Comparison of ENCODE assay signal across 16 mouse cellular contexts in genomic region chr9:21951977-21952376, GRCm38 (mm10). TPM values are rescaled to one million over a fixed set of nuclear protein-coding genes. Genes with fewer than 3 reads are reported as not detected.
DNase-seq lines count a peak whose midpoint lies in the region; ATAC-seq and TF ChIP-seq lines count a peak whose summit lies in the region.
"Had no signal": no experiment of that assay in that cellular context is flagged by ENCODE, and none has a peak within 500 bp of the region (broad histone marks: within the 10 kb centered on the region; RNA-seq: fewer than 3 reads in every experiment).

No protein-coding gene starts in this region.

- TF ChIP-seq CTCF in forebrain, postnatal 0 days (IDR thresholded peaks at IDR 0.05; ENCODE audit: low read depth) = peak; percentile 62
- peak; percentile 55 for TF ChIP-seq CTCF in lung, embryonic 14.5 days (IDR thresholded peaks at IDR 0.05; ENCODE audit: low read depth)
- peak; percentile 47 for TF ChIP-seq CTCF in E14TG2a.4 (conservative IDR thresholded peaks at IDR 0.05; ENCODE audit: low read length)
- peak; percentile 84 for TF ChIP-seq CTCF in liver, embryonic 14.5 days (IDR thresholded peaks at IDR 0.05; ENCODE audit: low read depth)

- H3K4me3 ChIP-seq in forebrain, postnatal 0 days (ENCODE audit: low read depth, low read length) = no peak overlapping the region
- no peak overlapping the region for H3K4me3 ChIP-seq in forebrain, embryonic 12.5 days (replicated peaks)
- H3K4me3 ChIP-seq in lung, embryonic 14.5 days (ENCODE audit: low read depth, low read length) = no peak overlapping the region
- H3K4me3 ChIP-seq in E14TG2a.4 (replicated peaks; ENCODE audit: low read length) = no peak overlapping the region
- H3K4me3 ChIP-seq in liver, embryonic 14.5 days (ENCODE audit: insufficient read depth in 1 of 2, low read depth in 2 of 2, low read length in 2 of 2) = no peak overlapping the region
- H3K4me3 ChIP-seq in forebrain, embryonic 11.5 days (ENCODE audit: low read depth, low read length) = no peak overlapping the region
- H3K4me3 ChIP-seq: hindbrain, embryonic 15.5 days; liver, embryonic 15.5 days; megakaryocyte, embryonic 14.5 days; myocyte had no signal

- no peak overlapping the region for H3K9ac ChIP-seq in forebrain, postnatal 0 days
- no peak overlapping the region for H3K9ac ChIP-seq in forebrain, embryonic 12.5 days
- H3K9ac ChIP-seq in lung, embryonic 14.5 days = no peak overlapping the region
- no peak overlapping the region for H3K9ac ChIP-seq in liver, embryonic 14.5 days (replicated peaks)
- no peak overlapping the region for H3K9ac ChIP-seq in forebrain, embryonic 11.5 days (ENCODE audit: low read length)
- H3K9ac ChIP-seq: hindbrain, embryonic 15.5 days; liver, embryonic 15.5 days had no signal

- no peak for TF ChIP-seq EP300 in liver, embryonic 14.5 days (IDR thresholded peaks at IDR 0.05; ENCODE audit: low read depth)

- 82% methylated on average over 3 of the region's 3 CpGs for WGBS in forebrain, postnatal 0 days
- 86% methylated on average over 3 of the region's 3 CpGs for WGBS in forebrain, embryonic 12.5 days
- WGBS in lung, embryonic 14.5 days = 77% methylated on average over 3 of the region's 3 CpGs
- 66% methylated on average over 3 of the region's 3 CpGs for WGBS in liver, embryonic 14.5 days (ENCODE audit: insufficient replicate concordance)
- 93% methylated on average over 3 of the region's 3 CpGs for WGBS in forebrain, embryonic 11.5 days

- H3K4me1 ChIP-seq in forebrain, postnatal 0 days (ENCODE audit: insufficient read depth) = peaks cover 17% of the 10 kb centered on the region
- peaks cover 31% of the 10 kb centered on the region for H3K4me1 ChIP-seq in forebrain, embryonic 12.5 days
- no peaks in the 10 kb centered on the region for H3K4me1 ChIP-seq in lung, embryonic 14.5 days (ENCODE audit: insufficient read depth)
- H3K4me1 ChIP-seq in E14TG2a.4 (replicated peaks; ENCODE audit: low read depth, low read length) = peaks cover 33% of the 10 kb centered on the region
- H3K4me1 ChIP-seq in liver, embryonic 14.5 days (replicated peaks; ENCODE audit: control insufficient read depth in 2 of 2, insufficient read depth in 2 of 2, low read length in 1 of 2) = peaks cover 4 to 8% of the 10 kb centered on the region in 2 experiments
- peaks cover 9% of the 10 kb centered on the region; the same call in 1 of the 2 replicates for H3K4me1 ChIP-seq in forebrain, embryonic 11.5 days (replicated peaks; ENCODE audit: control insufficient read depth, insufficient read depth, low read length)

- H3K27ac ChIP-seq in forebrain, postnatal 0 days (ENCODE audit: low read depth, low read length) = no peak overlapping the region
- no peak overlapping the region for H3K27ac ChIP-seq in forebrain, embryonic 12.5 days
- no peak overlapping the region for H3K27ac ChIP-seq in lung, embryonic 14.5 days (ENCODE audit: low read depth)
- H3K27ac ChIP-seq in liver, embryonic 14.5 days = no peak overlapping the region
- H3K27ac ChIP-seq in forebrain, embryonic 11.5 days (ENCODE audit: low read depth, low read length) = no peak overlapping the region
- H3K27ac ChIP-seq: hindbrain, embryonic 15.5 days; liver, embryonic 15.5 days had no signal

- H3K27me3 ChIP-seq in forebrain, postnatal 0 days (ENCODE audit: insufficient read depth, low read length) = no peaks in the 10 kb centered on the region
- peaks cover 23% of the 10 kb centered on the region for H3K27me3 ChIP-seq in forebrain, embryonic 12.5 days
- no peaks in the 10 kb centered on the region for H3K27me3 ChIP-seq in lung, embryonic 14.5 days (ENCODE audit: insufficient read depth, low read length)
- H3K27me3 ChIP-seq in E14TG2a.4 (ENCODE audit: insufficient read depth, low read length) = peaks cover 28% of the 10 kb centered on the region
- no peaks in the 10 kb centered on the region; the same call in 1 of the 2 replicates for H3K27me3 ChIP-seq in liver, embryonic 14.5 days (ENCODE audit: control insufficient read depth, insufficient read depth, low read length)
- no peaks in the 10 kb centered on the region for H3K27me3 ChIP-seq in forebrain, embryonic 11.5 days (ENCODE audit: control insufficient read depth, insufficient read depth, low read length)
- H3K27me3 ChIP-seq: hindbrain, embryonic 15.5 days had no signal

- no peak overlapping the region for H3K4me2 ChIP-seq in forebrain, postnatal 0 days (ENCODE audit: low read depth)
- no peak overlapping the region for H3K4me2 ChIP-seq in forebrain, embryonic 12.5 days
- no peak overlapping the region for H3K4me2 ChIP-seq in lung, embryonic 14.5 days
- H3K4me2 ChIP-seq in liver, embryonic 14.5 days (ENCODE audit: low read depth) = no peak overlapping the region
- H3K4me2 ChIP-seq in forebrain, embryonic 11.5 days (ENCODE audit: low read depth, low read length, severe bottlenecking) = no peak overlapping the region
- H3K4me2 ChIP-seq: hindbrain, embryonic 15.5 days; liver, embryonic 15.5 days had no signal

- ATAC-seq in forebrain, postnatal 0 days = no peak
- ATAC-seq in forebrain, embryonic 12.5 days (ENCODE audit: low FRiP score) = no peak
- no peak for ATAC-seq in lung, embryonic 14.5 days (ENCODE audit: insufficient read depth)
- ATAC-seq in liver, embryonic 14.5 days (ENCODE audit: insufficient read depth) = no peak
- ATAC-seq in forebrain, embryonic 11.5 days (replicated peaks; ENCODE audit: low FRiP score) = no peak

- H3K36me3 ChIP-seq in forebrain, postnatal 0 days (ENCODE audit: insufficient read depth) = peaks cover 9% of the 10 kb centered on the region
- no peaks in the 10 kb centered on the region for H3K36me3 ChIP-seq in forebrain, embryonic 12.5 days (replicated peaks)
- no peaks in the 10 kb centered on the region for H3K36me3 ChIP-seq in lung, embryonic 14.5 days (ENCODE audit: insufficient read depth)
- H3K36me3 ChIP-seq in E14TG2a.4 (ENCODE audit: insufficient read depth, low read length) = peaks cover 4% of the 10 kb centered on the region
- H3K36me3 ChIP-seq in liver, embryonic 14.5 days (replicated peaks; ENCODE audit: control insufficient read depth, insufficient read depth, low read depth) = no peaks in the 10 kb centered on the region
- no peaks in the 10 kb centered on the region for H3K36me3 ChIP-seq in forebrain, embryonic 11.5 days (ENCODE audit: control insufficient read depth, insufficient read depth, low read length)

- DNase-seq in forebrain, postnatal 0 days = no peak
- DNase-seq in lung, embryonic 14.5 days = no peak
- no peak for DNase-seq in lung, adult 18-20 months
- no peak for DNase-seq in liver, embryonic 14.5 days (ENCODE audit: low read depth in 3 of 3, low spot score in 3 of 3)
- DNase-seq in forebrain, embryonic 11.5 days (ENCODE audit: low spot score) = no peak
- DNase-seq in left cerebral cortex, adult 18-20 months (ENCODE audit: low spot score in 2 of 2) = no peak
- DNase-seq: adrenal gland, postnatal 10 days; cerebellum, postnatal 36 days; kidney, postnatal 36 days; thymus, adult 18-20 months had no signal

- no peaks in the 10 kb centered on the region for H3K9me3 ChIP-seq in forebrain, postnatal 0 days (ENCODE audit: low read length)
- H3K9me3 ChIP-seq in forebrain, embryonic 12.5 days = 0 out of 2 replicates have a peak, but pooled peaks cover 3% of the 10 kb centered on the region
- H3K9me3 ChIP-seq in lung, embryonic 14.5 days (ENCODE audit: low read depth, low read length) = no peaks in the 10 kb centered on the region
- H3K9me3 ChIP-seq in E14TG2a.4 (ENCODE audit: low read length) = 0 out of 2 replicates have a peak, but pooled peaks cover 4% of the 10 kb centered on the region
- H3K9me3 ChIP-seq in liver, embryonic 14.5 days (ENCODE audit: control insufficient read depth, low read length) = no peaks in the 10 kb centered on the region
- no peaks in the 10 kb centered on the region for H3K9me3 ChIP-seq in forebrain, embryonic 11.5 days (ENCODE audit: control insufficient read depth, low read length)
- H3K9me3 ChIP-seq: hindbrain, embryonic 15.5 days; liver, embryonic 15.5 days had no signal

RNA-seq across cellular contexts. Expression of gene Swsap1, which starts 3.6 kb away (rescaled TPM):
- total RNA-seq in forebrain, postnatal 0 days (2014; rRNA removed) = 28.2 and 37.7 TPM in 2 replicates
- 7.0 and 7.3 TPM in 2 replicates for polyA plus RNA-seq in forebrain, postnatal 0 days (2015; fragmentation: Nextera tagmentation; extraction: Ambion mirVana)
- polyA plus RNA-seq in forebrain, embryonic 12.5 days (2016; fragmentation: Nextera tagmentation; extraction: Ambion mirVana) = 7.4 and 9.5 TPM in 2 replicates
- polyA plus RNA-seq in lung, embryonic 14.5 days (2014; fragmentation: Nextera tagmentation; extraction: Ambion mirVana) = 10.2 and 12.2 TPM in 2 replicates
- polyA plus RNA-seq in liver, embryonic 14.5 days (2012; rRNA removed) = 1.4 TPM in 2 replicates
- 3.5 and 3.6 TPM in 2 replicates for polyA plus RNA-seq in liver, embryonic 14.5 days (2014; fragmentation: Nextera tagmentation; extraction: Ambion mirVana)
- 18.5 and 22.2 TPM in 2 replicates for polyA plus RNA-seq in forebrain, embryonic 11.5 days (2014; fragmentation: Nextera tagmentation; extraction: Ambion mirVana)
- total RNA-seq in left cerebral cortex, adult 18-20 months (2021) = 10 to 100 TPM; 13.1 to 14.1 TPM

RNA-seq across cellular contexts. Expression of gene Epor, which starts 11.3 kb away (rescaled TPM):
- total RNA-seq in forebrain, postnatal 0 days (2014; rRNA removed) = 0.24 and 1.0 TPM in 2 replicates
- polyA plus RNA-seq in forebrain, postnatal 0 days (2015; fragmentation: Nextera tagmentation; extraction: Ambion mirVana) = 2.2 and 2.4 TPM in 2 replicates
- polyA plus RNA-seq in forebrain, embryonic 12.5 days (2016; fragmentation: Nextera tagmentation; extraction: Ambion mirVana) = 2.0 and 4.1 TPM in 2 replicates
- polyA plus RNA-seq in lung, embryonic 14.5 days (2014; fragmentation: Nextera tagmentation; extraction: Ambion mirVana) = 5.3 and 6.4 TPM in 2 replicates
- polyA plus RNA-seq in liver, embryonic 14.5 days (2012; rRNA removed) = 146 and 180 TPM in 2 replicates
- 82.6 and 96.5 TPM in 2 replicates for polyA plus RNA-seq in liver, embryonic 14.5 days (2014; fragmentation: Nextera tagmentation; extraction: Ambion mirVana)
- 6.7 and 7.0 TPM in 2 replicates for polyA plus RNA-seq in forebrain, embryonic 11.5 days (2014; fragmentation: Nextera tagmentation; extraction: Ambion mirVana)
- 10 to 100 TPM; 10.7 to 12.9 TPM for total RNA-seq in left cerebral cortex, adult 18-20 months (2021)

RNA-seq across cellular contexts. Expression of gene Plppr2, which starts 15.1 kb away (rescaled TPM):
- total RNA-seq in forebrain, postnatal 0 days (2014; rRNA removed) = 97.9 and 108 TPM in 2 replicates
- polyA plus RNA-seq in forebrain, postnatal 0 days (2015; fragmentation: Nextera tagmentation; extraction: Ambion mirVana) = 122 and 144 TPM in 2 replicates
- 37.0 and 40.9 TPM in 2 replicates for polyA plus RNA-seq in forebrain, embryonic 12.5 days (2016; fragmentation: Nextera tagmentation; extraction: Ambion mirVana)
- polyA plus RNA-seq in lung, embryonic 14.5 days (2014; fragmentation: Nextera tagmentation; extraction: Ambion mirVana) = 7.7 and 10.2 TPM in 2 replicates
- polyA plus RNA-seq in liver, embryonic 14.5 days (2012; rRNA removed) = 2.6 and 3.9 TPM in 2 replicates
- polyA plus RNA-seq in liver, embryonic 14.5 days (2014; fragmentation: Nextera tagmentation; extraction: Ambion mirVana) = 0.99 and 1.3 TPM in 2 replicates
- polyA plus RNA-seq in forebrain, embryonic 11.5 days (2014; fragmentation: Nextera tagmentation; extraction: Ambion mirVana) = 24.2 and 27.1 TPM in 2 replicates
- total RNA-seq in left cerebral cortex, adult 18-20 months (2021) = 100 to 1,000 TPM; 171 to 178 TPM

RNA-seq across cellular contexts. Expression of gene Tmem205, which starts 24.6 kb away (rescaled TPM):
- total RNA-seq in forebrain, postnatal 0 days (2014; rRNA removed) = 42.0 and 47.1 TPM in 2 replicates
- polyA plus RNA-seq in forebrain, postnatal 0 days (2015; fragmentation: Nextera tagmentation; extraction: Ambion mirVana) = 52.8 and 65.9 TPM in 2 replicates
- polyA plus RNA-seq in forebrain, embryonic 12.5 days (2016; fragmentation: Nextera tagmentation; extraction: Ambion mirVana) = 32.9 and 33.3 TPM in 2 replicates
- polyA plus RNA-seq in lung, embryonic 14.5 days (2014; fragmentation: Nextera tagmentation; extraction: Ambion mirVana) = 39.5 and 40.1 TPM in 2 replicates
- polyA plus RNA-seq in liver, embryonic 14.5 days (2012; rRNA removed) = 37.5 and 61.5 TPM in 2 replicates
- polyA plus RNA-seq in liver, embryonic 14.5 days (2014; fragmentation: Nextera tagmentation; extraction: Ambion mirVana) = 106 and 110 TPM in 2 replicates
- 30.3 and 31.0 TPM in 2 replicates for polyA plus RNA-seq in forebrain, embryonic 11.5 days (2014; fragmentation: Nextera tagmentation; extraction: Ambion mirVana)
- total RNA-seq in left cerebral cortex, adult 18-20 months (2021) = 10 to 100 TPM; 33.5 to 39.8 TPM

RNA-seq across cellular contexts. Expression of gene Ccdc159, which starts 24.7 kb away (rescaled TPM):
- 8.6 and 13.6 TPM in 2 replicates for total RNA-seq in forebrain, postnatal 0 days (2014; rRNA removed)
- polyA plus RNA-seq in forebrain, postnatal 0 days (2015; fragmentation: Nextera tagmentation; extraction: Ambion mirVana) = 3.5 and 4.1 TPM in 2 replicates
- polyA plus RNA-seq in forebrain, embryonic 12.5 days (2016; fragmentation: Nextera tagmentation; extraction: Ambion mirVana) = 5.2 and 5.8 TPM in 2 replicates
- 2.8 and 4.9 TPM in 2 replicates for polyA plus RNA-seq in lung, embryonic 14.5 days (2014; fragmentation: Nextera tagmentation; extraction: Ambion mirVana)
- 1.2 and 1.4 TPM in 2 replicates for polyA plus RNA-seq in liver, embryonic 14.5 days (2012; rRNA removed)
- 0.52 and 0.58 TPM in 2 replicates for polyA plus RNA-seq in liver, embryonic 14.5 days (2014; fragmentation: Nextera tagmentation; extraction: Ambion mirVana)
- 4.4 and 4.5 TPM in 2 replicates for polyA plus RNA-seq in forebrain, embryonic 11.5 days (2014; fragmentation: Nextera tagmentation; extraction: Ambion mirVana)
- 10 to 100 TPM; 18.3 to 18.8 TPM for total RNA-seq in left cerebral cortex, adult 18-20 months (2021)

Comparison
In these comparisons a context has a peak if more than half of its experiments do, and no peak if none do; other contexts are left out.
1. RNA of gene Epor, which starts 11.3 kb away (polyA plus RNA-seq): 82.6 to 180 TPM in liver, embryonic 14.5 days; 6.7 to 7.0 TPM in forebrain, embryonic 11.5 days, 5.3 to 6.4 TPM in lung, embryonic 14.5 days, 2.0 to 4.1 TPM in forebrain, embryonic 12.5 days and 2.2 to 2.4 TPM in forebrain, postnatal 0 days; every median in the first group is over 10 times any median in the second.
2. Peak in every context shown above with its lines, with median percentiles within 50 percentile points of each other: CTCF ChIP-seq.